Mouse (Mus musculus): ENCODE results near the gene Il22ra1.
A peak's percentile ranks its signal among the peaks of the same experiment; 100 is the strongest.
"Not testable (repeated sequence)": the region's sequence is repeated elsewhere in the genome, so short reads cannot be mapped to it uniquely, and the experiment has no call there.

Il22ra1 gene

DNA sequence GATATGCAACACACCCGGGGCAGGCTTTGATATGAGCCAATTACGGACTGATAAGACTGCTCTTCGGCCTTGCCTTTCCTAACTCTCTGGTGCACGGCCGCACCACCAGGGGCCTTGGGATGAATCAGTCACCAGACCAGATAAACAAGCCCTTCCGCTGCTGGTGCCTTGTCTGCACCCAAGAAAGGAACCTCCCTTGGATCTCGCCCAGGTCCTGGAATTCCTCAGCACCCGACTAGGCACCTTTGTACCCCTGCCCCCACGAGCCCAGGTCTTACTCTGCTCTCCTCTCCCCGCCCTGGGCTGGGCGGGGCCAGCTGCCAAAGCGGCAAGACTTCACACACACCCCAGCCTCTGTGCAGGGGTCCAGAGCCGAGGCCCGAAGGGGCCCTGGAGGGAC lies at the start of gene Il22ra1:
Il22ra1 (plus strand) TSS at position 356 of the 400 bp plus-strand sequence.
- DNase-seq = no peak

DNA sequence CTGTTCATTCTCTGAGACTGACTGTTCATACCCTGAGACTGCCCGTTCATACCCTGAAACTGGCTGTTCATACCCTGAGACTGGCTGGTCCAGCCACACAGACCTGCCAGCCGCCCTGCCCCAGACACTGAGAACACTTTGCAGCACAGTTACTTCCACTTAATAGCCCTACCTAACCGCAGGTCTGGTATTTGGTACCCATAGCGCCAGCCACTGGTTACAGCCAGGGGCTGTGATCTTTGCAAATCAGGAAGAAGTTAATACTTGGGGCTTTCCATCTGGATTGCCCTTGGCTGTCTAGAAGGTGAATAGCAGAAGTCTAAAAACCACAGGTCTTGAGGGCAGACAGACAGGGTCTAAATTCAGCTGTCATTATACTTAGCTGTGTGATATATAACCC lies 48.7 kb upstream of the Il22ra1 start:
- no peak for DNase-seq

GRCm38 (mm10) chr4:135681789-135682188 lies 46.2 kb upstream of the Il22ra1 start:
- DNase-seq = no peak

- peak; percentile 13 for DNase-seq
Measured at GRCm38 (mm10) chr4:135683553-135683952, 44.4 kb upstream of the Il22ra1 start.

DNA sequence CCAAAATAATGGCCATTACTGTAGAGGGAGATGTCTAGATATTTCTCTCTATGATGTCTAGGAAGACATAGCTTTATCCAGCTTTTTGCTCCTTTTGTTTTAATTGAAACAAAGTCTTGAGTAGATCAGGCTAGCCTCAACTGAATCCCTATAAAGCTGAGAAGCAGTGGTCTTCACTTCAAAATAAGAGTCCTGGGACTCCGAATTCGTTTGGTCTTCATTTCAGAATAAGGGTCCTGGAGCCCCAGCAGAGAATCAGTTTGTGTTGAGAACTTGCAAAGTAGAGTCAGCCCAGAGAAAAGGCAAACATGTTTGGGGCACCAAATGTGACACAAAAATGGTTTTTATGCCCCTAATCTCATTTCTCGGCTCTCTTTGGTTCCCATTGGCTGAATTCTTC lies 43.2 kb upstream of the Il22ra1 start:
- DNase-seq = no peak

DNA sequence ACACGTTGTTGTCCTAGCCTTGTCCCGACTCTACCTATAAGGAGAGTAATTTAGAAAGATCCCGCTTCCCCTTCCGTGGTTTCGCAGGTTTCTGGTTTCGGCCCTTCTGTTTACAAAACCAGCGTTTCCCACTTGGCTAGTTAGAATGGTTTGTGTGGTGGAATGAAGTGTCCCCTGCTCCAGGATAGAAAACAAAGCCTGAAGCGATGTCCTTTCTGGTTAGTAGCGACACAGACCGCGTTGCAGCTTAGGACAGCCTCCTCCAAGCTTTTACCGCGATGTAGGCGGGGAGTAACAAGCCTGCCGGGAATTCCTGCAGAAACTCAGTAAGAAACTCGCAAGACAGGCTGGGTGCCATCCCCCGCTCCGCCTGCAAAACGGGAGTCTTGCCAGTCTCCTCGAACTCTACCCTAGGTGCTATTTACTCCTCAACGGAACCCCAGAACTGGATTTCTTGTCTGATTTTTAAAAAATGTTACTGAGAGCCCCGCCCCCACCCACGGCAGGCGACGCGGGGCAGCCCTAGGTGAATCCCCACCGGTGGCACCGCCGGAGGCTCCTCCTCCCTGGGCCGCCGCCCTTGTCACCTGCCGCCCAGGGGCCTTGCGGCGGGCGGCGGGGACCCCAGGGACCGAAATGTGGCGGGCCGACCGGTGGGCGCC lies 41.9 kb upstream of the Il22ra1 start, which contains the start of gene Ifnlr1:
Ifnlr1 (plus strand) TSS at position 382 of the 662 bp plus-strand sequence.
- DNase-seq = no peak

DNA sequence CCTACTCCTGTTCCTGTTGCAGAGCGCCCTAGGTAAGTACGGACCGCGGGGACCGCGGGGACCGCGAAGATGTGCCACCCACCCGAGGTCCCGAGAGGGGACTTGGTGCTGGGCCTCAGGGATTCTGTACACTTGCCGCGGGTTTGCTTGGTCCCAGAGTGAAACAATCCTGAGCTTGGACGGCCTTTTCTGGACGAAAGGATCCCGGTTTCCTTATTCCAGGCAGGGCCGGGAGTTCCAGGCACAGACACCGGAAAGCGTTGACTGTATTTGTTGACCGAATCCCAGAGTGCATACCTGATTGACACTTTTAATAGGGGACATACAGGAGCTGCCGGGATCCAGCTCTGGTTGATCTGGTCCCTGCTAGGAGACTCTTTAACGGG lies 41.4 kb upstream of the Il22ra1 start:
- no peak for DNase-seq

- DNase-seq = no peak
Measured at GRCm38 (mm10) chr4:135689797-135690196, 38.2 kb upstream of the Il22ra1 start.

- DNase-seq = no peak
Measured at GRCm38 (mm10) chr4:135690241-135690640, 37.7 kb upstream of the Il22ra1 start.

DNA sequence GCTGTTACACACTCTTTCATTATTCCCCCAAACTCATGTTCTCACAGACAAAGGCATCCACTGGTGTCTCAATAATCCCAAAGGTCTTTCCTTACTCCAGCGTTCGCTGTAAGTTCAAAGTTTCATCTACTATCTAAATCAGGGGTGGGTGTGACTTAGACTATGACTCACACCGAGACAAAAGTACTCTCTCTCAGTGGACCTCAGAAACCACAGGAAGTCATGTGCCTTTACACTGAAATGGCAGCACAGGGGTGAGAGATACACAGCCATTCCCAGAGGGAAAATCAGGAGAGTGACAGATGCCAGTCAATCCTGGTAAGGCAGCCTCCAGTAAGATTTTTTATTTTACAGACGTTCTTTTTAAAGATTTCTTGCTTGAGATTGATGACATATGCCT lies 35.1 kb upstream of the Il22ra1 start:
- DNase-seq = no peak

DNA sequence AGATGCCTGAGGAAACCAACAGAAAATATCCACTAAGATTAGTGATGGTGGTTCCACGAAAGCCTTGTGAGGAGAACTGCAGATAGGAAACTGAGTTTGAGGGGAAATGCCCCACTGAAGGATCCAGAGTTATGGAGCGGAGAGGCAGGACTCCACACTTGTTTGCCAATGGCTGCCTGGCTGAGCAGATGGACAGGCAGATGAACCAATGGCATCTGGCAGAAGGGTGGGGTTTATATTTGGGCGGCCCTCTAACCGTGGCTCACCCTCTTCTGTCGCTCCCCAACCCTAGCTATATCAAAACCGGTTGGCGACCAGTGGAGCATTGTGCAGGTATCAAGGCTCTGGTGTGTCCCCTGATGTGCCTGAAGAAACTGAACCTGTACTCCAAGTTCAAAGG lies 29.5 kb upstream of the Il22ra1 start:
- DNase-seq = no peak

GRCm38 (mm10) chr4:135703497-135703896 lies 24.5 kb upstream of the Il22ra1 start:
- no peak for DNase-seq

- DNase-seq = no peak
Measured at GRCm38 (mm10) chr4:135704016-135704415, 24.0 kb upstream of the Il22ra1 start.

DNA sequence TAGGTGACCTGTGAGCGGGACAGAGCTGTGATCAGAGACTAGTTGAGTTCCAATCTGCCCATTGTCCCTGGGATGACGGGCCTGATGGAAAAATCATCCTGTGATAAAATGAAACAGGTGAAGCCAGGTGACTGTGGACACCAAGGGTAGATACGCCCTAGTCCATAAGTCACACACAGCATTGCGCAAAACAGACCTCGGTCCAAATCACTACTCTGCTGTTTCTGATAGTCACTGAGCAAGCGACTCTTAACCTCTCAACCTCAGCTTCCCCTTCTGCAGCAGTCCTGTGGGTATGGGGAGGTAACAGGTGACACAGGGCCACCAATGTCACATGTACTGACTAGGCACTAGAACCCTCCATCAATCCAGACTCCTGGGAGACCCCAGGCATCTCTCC lies 21.9 kb upstream of the Il22ra1 start:
- no peak for DNase-seq

DNA sequence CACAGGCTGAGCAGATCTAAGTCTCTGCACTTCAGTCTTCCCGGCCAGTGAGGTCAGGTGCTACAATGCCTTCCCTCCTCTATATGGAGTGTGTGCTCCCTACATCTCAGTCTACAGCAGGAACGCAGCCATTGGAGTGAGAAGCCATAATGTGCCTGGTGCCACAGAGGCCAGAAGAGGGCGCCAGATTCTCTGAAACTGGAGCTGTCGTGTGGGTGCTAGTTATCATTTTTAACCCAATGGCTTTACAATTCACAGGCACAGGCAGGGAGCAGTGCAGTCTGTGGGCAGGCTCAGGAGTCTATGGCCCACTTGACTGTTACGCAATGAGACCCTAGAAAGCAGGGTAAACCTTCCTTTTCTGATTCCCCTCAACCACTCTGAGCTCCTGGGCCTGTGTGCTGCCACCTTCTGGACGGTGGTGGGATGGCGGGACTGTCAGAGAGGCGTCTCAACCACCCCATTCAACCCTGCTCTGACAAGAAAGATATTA lies 18.9 kb upstream of the Il22ra1 start:
- DNase-seq = peak; percentile 55

GRCm38 (mm10) chr4:135709621-135710020 lies 18.4 kb upstream of the Il22ra1 start:
- DNase-seq = no peak

DNA sequence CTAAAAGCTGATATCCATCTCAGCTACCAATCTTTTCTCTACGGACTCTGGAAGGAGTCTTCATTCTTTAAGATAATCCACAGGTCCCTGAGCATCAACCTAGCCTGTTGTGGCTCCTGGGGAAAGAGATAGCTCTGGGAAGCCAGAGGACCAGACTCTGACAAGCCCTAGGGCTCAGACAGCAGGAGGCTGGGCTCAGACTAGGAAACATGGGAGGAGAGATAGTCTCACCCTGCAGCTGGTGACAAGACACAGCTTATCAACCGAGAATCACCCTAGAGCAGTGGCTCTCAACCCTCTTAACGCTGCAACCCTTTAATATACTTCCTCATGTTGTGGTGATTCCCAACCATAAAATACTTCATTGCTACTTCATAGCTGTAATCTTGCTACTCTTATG lies 17.6 kb upstream of the Il22ra1 start:
- DNase-seq = no peak

GRCm38 (mm10) chr4:135714776-135715175 lies 13.2 kb upstream of the Il22ra1 start:
- peak; percentile 7 for DNase-seq

DNA sequence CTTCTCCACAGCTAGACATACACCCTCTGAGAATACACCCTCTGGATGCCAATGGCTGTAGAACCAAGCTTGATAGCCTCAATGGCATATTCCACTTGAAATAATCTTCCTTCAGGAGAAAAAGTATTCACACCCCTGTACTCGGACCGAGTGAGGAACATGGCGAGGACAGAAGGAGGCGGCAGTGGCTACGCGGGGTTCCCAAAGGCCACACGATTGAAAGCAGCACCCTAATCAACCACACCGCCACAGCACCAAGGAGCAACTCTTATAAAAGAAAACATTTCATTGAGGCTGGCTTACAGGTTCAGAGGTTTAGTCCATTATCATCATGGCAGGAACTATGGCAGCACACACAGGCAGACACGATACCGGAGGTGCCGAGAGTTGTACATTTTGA lies 11.5 kb upstream of the Il22ra1 start:
- DNase-seq = not testable (repeated sequence)

DNA sequence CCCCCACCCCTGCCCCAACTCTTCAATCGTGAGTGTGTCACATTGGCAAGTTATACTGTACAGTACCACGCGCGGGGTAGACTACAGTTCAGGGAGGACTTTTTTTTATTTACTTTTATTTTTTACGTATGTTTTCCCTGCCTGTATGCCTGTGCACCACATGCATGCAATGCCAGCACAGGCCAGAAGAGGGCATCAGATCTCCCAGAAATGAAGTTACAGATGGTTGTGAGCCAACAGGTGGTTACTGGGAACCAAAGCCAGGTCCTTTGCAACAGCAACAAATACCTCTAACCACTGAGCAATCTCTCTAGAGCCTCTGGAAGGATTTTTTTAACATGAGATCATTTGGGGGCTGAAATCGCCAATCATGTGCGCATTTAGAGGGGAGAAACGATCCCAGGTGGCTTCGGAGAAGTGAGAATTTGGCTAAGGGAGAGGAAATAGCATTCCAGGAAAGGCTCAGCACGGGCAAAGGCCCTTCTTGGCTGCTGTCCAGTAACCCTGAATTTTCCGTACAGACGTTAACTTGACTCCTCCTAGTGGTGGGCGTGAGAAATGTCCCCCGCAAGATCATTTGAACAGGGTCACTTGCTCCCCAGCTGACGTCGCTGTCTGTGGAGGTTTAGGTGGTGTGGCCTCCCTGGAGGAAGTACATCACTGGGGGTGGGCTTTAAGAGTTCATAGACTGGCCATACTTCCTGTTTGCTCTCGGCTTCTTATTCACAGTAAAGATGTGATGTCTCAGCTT lies 5.3 kb upstream of the Il22ra1 start:
- no peak for DNase-seq

- peak; percentile 9 for DNase-seq
Measured at GRCm38 (mm10) chr4:135726416-135726815, 1.6 kb upstream of the Il22ra1 start.

DNA sequence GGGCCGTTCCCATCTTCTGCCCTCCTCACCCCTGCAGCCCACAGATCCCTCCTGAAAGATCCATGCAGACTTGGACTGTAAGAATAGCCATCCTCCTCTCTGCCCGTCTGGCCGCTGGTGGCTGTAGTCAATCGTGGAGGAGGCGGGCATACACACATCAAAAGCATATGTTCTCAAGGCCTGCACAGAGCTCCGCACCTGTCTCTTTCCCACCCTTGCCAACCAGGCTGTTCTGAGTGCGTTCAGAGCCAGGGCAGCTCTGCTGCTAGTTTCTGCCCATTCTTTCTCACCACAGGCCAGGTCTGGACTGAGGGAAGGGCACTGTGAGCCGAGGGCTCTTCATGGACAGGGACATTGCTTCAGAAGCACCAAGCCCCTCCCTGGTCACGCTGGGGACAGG lies 2.2 kb downstream of the Il22ra1 start:
- peak; percentile 60 for DNase-seq

DNA sequence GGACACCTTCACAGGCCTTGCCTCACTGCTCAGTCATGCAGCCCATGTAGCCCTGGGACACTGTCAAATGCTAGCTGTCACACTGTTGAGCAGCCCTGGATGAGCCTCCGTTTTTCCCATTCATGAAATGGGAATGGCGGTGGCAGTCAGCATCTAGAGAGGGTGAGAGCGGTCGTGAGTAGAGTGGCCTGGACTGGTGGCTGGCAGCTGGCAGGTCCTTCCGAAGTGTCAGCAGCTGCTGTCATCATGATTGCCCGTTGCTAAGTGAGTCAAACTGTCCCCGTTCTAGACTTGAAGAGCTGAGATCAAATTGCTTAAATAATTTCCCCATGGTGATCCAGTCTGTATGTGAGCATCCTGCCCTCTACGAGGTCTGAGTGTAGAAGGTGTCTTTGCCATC lies 3.0 kb downstream of the Il22ra1 start:
- no peak for DNase-seq

DNA sequence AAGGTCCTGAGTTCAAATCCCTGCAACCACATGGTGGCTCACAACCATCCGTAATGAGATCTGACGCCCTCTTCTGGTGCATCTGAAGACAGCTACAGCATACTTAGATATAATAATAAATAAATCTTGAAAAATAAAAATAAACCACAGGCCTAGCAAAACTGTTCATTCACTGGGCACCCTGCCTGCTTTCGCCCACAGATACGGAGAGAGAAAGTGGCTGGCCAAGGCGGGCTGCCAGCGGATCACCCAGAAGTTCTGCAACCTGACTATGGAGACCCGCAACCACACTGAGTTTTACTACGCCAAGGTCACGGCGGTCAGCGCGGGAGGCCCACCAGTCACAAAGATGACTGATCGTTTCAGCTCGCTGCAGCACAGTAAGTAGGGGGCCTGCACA lies 5.9 kb downstream of the Il22ra1 start:
- DNase-seq = no peak

Data from cerebellum, adult 9-10 months (tissue).